Mouse (Mus musculus) T-cell, adult 2 months (primary cell): ENCODE results near the gene Pklr.

ENCODE experiments used
- DNase-seq: peaks from one replicate; pipeline ENCODE4 v3.0.0; 2022; ENCODE audit warnings: low spot score

The Pklr gene

GRCm38 (mm10) chr3:89135958-89136357, at the start of gene Pklr:
TSS of gene Pklr (plus strand) at chr3:89136142.
- no peak for DNase-seq

GRCm38 (mm10) chr3:89087338-89088110, 48.4 kb upstream of the Pklr start:
- peak; percentile 85 for DNase-seq

- DNase-seq: no peak
These were observed 47.0 kb upstream of the Pklr start for GRCm38 (mm10) chr3:89088974-89089373.

- DNase-seq: peak; percentile 88
These were observed 45.9 kb upstream of the Pklr start for GRCm38 (mm10) chr3:89089882-89090591.

GRCm38 (mm10) chr3:89090694-89091655, 45.0 kb upstream of the Pklr start:
- peak; percentile 64 for DNase-seq

GRCm38 (mm10) chr3:89091811-89092508, 44.0 kb upstream of the Pklr start:
- no peak for DNase-seq

- no peak for DNase-seq
These were observed 43.3 kb upstream of the Pklr start for GRCm38 (mm10) chr3:89092509-89093090.

GRCm38 (mm10) chr3:89093175-89093574, 42.8 kb upstream of the Pklr start, which contains the start of gene Rusc1:
TSS of gene Rusc1 (minus strand) at chr3:89093311.
- peak; percentile 70 for DNase-seq

- DNase-seq: no peak
These were observed 41.9 kb upstream of the Pklr start for GRCm38 (mm10) chr3:89094021-89094420.

GRCm38 (mm10) chr3:89100811-89101210, 35.1 kb upstream of the Pklr start, which contains the start of gene Gm43738:
TSS of gene Gm43738 (minus strand) at chr3:89101099.
- no peak for DNase-seq

GRCm38 (mm10) chr3:89101459-89101811, 34.5 kb upstream of the Pklr start:
- no peak for DNase-seq

- DNase-seq: peak; percentile 96
These were observed 34.0 kb upstream of the Pklr start, which contains the start of gene Fdps for GRCm38 (mm10) chr3:89101812-89102494. TSS of gene Fdps (minus strand) at chr3:89101959.

GRCm38 (mm10) chr3:89102495-89103290, 33.2 kb upstream of the Pklr start:
- no peak for DNase-seq

GRCm38 (mm10) chr3:89103291-89103595, 32.7 kb upstream of the Pklr start:
- DNase-seq: no peak

GRCm38 (mm10) chr3:89106881-89107280, 29.1 kb upstream of the Pklr start:
- no peak for DNase-seq

- DNase-seq: no peak
These were observed 28.4 kb upstream of the Pklr start for GRCm38 (mm10) chr3:89107545-89107944.

GRCm38 (mm10) chr3:89108146-89108545, 27.8 kb upstream of the Pklr start:
- DNase-seq: no peak

GRCm38 (mm10) chr3:89113058-89113457, 22.9 kb upstream of the Pklr start:
- no peak for DNase-seq

GRCm38 (mm10) chr3:89115522-89115921, 20.4 kb upstream of the Pklr start:
- DNase-seq: peak; percentile 35

GRCm38 (mm10) chr3:89123313-89123712, 12.6 kb upstream of the Pklr start:
- DNase-seq: no peak
